Mouse (Mus musculus): ENCODE measurements around the gene B3gnt2. TPM values are rescaled to one million over a fixed set of nuclear protein-coding genes. Genes with fewer than 3 reads are reported as not detected.

B3gnt2 gene
- total RNA-seq, 4 experiments from 2014 or later: 11.8 to 14.8 (median 14.0) TPM

DNA sequence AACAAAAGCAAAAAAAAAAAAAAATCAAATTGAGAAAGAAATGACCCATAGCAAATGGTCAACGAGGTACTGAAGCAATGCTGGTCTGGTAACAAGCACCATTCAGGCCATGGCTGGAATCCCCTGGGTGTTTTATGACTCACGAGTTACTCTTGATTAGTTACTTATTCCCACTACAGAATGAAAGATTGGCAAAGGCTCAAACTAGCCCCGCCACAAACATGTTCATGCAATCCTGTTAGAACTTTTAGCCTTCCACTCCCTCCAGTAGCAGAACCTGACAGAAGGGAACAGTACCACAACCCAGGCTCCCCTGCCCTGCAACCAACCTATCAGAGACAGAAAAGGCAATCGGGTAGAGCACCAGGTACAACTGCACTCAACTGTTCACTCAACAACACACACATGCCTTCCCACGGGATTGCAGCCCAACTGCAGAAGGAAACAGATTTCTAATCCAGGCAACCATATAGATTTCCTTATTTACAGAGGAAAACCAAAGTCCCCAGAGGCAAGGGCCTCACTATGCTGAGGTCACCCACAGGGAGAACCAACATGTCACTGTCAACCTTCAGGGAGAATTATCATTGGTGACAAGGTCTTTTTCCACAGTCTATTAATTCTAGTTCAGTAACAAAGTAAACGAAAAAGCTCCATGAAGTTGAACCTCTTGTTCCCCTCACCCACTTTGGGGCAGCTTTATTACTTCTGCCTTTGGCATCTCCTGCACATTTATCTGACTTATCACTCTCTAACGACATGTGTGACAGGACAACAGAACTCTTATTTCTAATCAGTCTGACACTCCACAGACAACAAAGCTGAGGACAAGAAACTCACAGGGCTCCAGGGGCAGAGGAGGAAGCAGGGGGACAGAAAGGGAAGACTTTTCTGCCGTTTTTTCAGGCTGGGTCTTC is 12.8 kb downstream of the B3gnt2 start:
- DNase-seq (ENCODE audit: low spot score in 2 of 2): no peak

DNA sequence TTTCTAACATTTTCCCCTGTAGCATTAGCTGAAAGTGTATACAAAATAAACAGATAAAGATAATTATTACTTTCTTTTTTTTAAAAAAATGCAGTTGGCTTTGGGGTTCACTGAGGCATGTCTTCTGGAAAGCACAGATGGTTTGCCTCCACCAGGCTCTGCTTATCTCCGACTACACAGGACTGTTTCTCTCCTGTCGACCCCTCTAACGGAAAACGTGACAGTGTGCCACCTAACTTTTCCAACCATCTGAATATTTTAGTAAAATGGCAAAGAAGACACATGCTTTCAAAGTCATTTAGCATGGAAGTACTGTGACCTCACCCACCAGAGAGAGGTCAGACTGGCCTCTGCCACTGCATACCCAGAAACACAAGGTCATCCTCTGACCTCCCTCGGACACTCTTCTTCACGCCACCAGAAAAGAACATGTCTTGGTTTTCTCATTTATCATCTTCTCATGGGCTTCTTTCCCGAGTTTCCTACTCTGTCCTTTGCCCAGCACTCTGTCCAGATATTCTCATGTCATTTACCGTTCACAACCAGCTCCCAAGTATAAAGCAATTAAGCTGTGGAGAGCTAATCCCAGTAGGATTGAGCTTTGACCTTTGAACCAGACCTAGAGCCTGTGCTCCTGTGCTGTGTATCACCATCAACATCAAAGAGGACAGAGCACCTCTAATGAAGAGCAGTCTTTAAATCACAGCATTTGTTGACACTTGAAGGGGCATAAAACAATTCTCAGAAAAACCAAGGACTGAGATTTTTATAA is 13.6 kb downstream of the B3gnt2 start:
- no peak for DNase-seq (ENCODE audit: low spot score in 2 of 2)

DNA sequence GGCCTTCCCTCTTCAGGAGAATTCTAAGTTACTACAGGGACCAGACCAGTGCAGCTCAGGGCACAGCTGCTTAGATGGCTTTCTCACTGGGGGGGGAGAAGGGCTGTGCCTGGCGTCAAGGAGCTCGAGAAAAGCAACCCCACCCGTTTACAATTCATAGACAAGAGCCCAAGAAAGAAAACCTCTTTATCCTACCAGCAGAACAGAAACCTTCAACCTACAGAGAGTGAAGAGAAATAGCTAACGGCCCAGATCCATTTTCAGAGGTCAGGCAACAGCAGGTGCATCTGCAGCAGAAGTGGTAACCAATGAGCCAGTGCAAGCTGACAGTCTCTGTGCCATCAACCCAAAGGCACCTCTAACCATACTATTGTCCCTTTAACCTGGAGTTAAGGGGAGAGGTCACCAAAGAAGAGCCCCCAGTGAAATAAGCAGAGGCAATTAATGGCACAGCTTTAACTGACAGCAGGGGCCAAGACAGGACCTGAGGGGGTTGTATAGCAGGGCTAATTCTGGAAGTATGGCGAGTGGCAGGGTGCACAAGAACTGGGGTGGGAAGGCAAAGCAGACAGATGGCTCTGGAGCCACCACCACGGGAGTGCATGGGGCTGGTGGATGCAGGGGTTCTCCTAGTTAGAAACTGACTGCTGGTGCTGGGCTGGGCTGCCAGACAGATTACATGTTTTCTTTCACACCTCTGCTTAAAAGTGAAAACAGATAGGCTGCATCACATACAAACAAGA is 14.5 kb downstream of the B3gnt2 start:
- no peak for DNase-seq (ENCODE audit: low spot score in 2 of 2)

DNA sequence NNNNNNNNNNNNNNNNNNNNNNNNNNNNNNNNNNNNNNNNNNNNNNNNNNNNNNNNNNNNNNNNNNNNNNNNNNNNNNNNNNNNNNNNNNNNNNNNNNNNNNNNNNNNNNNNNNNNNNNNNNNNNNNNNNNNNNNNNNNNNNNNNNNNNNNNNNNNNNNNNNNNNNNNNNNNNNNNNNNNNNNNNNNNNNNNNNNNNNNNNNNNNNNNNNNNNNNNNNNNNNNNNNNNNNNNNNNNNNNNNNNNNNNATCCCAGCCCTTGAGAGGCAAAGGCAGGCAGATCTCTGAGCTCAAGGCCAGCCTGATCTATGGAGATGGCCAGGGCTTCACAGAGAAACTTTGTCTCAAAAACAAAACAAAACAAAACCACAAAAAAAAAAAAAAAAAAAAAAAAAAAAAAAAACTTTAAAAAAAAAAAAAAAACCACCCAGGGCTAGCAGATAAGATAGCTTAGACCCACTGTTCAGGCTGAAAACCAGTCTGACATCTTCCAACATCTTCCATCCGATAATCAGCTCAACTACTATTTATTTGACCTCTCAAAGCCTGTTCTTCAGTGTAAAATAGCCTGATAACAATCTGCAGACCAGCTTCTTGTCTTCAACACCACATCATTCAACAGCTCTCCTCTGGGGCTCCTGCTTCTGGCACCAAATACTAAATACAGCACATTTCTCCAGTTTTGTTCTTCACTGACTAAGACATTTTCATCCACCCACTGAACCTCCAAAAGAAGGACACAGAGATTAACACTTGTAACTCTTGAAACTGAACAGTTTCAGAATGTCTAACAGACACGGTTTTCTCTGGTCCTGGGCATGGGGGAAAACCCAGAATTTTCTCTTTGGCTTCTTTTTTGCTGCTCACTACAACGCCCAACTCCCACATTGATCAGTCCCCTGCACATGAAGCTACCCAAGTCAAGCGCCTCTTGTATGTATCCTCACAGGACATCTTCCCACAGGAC is 15.7 kb downstream of the B3gnt2 start:
- DNase-seq (ENCODE audit: low spot score in 2 of 2): no peak

DNA sequence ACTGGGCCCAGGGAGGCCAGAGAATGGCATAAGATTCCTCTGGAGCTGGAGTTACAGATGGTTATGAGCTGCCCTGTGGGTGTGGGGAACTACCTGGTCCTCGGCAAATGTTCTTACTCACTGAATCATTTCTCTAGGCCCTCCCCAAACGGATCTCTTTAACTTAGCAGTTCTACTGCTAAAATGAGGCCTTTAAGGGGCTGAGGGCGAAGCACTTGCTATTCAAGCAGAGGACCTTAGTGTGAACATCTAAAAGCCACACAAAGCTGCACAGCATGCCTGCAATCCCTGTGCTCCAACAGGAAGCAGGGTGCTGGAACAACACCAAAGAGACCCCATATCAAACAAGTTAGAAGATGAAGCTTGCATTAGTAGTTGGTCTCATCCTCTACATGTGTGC is 21.3 kb downstream of the B3gnt2 start:
- no peak for DNase-seq (ENCODE audit: low spot score in 2 of 2)

DNA sequence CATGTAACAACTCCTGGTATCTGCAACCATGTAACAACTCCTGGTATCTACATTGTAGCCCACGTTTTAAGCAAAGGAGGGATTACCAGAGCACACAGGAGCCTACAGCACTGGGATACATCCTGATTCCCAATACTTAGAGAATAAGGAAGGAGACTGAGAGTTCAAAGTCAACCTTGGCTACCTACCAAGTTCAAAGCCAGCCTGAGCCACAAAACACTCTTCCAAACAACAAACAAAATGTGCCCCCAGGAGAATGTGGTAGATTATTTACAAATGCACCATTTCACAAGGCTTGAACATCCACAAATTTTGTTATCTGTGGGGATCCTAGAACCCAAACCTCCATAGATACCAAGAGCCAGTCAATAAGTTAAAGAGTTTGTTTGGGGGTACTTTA is 22.4 kb downstream of the B3gnt2 start:
- no peak for DNase-seq (ENCODE audit: low spot score in 2 of 2)

DNA sequence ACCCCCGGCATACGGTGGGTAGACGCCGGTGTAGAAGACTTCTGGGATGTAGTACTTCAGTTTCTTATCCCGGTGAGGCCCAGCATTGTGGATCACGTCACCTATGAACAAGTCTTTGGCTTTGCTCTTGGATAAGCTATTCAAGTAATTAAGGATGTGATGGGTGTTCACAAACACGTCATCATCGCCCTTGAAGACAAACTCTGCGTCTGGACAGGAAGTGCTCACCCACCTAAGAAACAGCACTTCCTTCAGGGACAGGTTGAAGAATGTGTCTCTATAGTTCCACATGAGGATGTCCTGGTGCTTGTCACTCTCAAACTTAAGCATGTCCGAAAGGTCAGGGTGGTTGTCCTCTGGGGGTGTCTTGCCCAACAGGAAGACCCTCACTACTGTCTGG is 24.5 kb downstream of the B3gnt2 start:
- no peak for DNase-seq (ENCODE audit: low spot score in 2 of 2)

DNA sequence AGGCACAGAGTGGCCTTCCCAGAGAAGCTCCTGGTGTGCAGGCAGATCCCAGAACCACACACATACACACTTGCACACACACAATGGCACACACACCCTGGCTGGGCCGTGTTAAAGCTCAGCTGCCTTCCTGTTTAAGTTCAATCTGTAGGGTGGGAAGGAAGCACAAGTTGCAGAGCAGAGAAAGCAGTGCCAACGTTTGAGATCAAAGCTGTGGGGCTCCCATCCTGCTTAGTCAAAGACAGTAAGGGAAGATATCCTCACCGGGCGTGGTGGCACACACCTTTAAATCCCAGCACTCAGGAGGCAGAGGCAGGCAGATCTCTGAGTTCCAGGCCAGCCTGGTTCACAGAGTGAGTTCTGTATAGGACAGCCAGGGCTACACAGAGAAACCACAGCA is 28.2 kb downstream of the B3gnt2 start:
- DNase-seq (ENCODE audit: low spot score in 2 of 2): no peak

DNA sequence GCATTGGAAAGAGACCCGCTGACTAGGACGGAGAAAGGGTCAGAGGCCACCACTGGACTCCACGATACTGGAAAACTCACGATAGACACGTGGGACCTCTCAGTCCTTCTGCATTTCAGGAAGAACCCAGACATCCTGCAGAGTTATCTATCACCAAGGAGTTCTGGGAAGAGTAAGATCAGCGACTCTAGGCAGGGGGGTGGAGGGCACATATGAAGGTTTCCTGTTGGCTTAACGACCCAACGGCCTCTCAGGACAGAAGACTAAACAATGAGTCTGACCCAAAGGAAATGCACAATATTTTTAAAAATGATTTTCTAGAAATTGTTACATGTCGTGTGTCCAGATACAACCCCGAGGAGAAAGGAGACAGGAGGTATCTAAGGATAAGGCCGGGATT is 28.8 kb downstream of the B3gnt2 start:
- no peak for DNase-seq (ENCODE audit: low spot score in 2 of 2)

DNA sequence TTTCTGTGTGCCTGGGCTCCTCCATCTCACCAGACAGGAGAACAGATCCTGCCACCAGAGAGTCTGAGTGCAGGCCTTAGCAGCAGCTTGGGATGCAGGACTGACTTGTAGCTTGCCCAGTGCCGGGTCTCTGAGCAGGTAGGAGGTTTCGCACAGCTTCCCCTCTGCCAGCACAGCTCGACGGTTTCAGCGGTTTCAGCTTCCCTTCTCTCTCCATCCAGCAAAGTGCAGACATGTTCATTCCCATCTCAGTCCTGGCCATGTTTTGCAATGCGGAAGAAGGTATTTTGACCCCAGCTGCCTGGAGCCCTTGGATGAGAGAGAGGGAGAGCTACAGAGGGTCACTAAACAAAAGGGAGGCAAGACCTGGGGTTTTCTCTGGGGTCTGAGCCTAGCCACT is 30.1 kb downstream of the B3gnt2 start:
- DNase-seq (ENCODE audit: low spot score in 2 of 2): no peak

DNA sequence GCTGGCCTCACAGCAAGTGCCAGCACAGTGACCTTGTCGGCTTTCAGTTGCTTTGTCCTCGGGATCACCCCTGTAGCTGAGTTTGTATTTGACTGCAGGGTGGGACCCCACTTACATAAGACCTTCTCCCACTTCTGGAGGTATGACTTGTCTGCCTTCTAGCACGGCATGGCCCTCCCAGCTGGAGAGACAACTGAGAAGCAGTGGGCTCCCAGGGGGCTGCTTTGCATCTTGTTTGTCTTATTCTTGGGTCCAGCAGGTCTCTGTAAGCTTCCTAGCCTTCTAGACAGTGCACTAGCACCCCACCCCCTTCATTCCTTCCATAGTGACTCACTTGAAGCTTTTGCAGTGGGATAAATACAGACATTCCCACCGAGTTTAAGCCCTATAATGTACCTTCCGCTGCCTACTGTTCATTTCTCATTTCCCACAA is 30.6 kb downstream of the B3gnt2 start:
- no peak for DNase-seq (ENCODE audit: low spot score in 2 of 2)

DNA sequence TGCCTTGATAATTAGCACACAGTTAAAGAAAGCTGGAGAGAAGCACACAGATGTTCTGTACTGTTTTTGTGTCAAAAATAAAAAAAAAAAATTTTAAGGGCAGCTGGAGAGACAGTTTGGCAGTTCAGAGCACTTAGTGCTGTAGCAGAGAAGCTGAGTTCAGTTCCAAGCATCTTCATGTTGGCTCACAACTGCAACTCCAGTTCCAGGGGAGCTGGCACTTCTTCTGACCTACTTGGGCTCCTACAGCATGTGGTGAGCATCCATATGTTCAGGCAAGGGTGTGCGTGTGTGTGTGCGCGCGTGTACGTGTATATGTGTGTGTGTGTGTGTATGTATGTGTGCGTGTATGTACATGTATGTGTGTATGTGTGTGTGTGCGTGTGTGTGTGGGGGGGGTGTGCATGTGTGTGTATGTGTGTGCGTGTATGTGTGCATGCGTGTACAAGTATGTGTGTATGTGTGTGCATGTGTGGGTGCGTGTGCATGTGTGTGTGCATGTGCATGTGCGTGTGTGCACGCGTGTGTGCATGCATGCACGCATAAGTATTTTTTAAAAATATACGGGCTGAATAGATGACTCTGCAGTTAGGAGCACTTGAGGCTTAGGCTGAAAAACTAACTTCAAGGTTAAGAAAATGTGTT is 31.7 kb downstream of the B3gnt2 start:
- no peak for DNase-seq (ENCODE audit: low spot score in 2 of 2)

DNA sequence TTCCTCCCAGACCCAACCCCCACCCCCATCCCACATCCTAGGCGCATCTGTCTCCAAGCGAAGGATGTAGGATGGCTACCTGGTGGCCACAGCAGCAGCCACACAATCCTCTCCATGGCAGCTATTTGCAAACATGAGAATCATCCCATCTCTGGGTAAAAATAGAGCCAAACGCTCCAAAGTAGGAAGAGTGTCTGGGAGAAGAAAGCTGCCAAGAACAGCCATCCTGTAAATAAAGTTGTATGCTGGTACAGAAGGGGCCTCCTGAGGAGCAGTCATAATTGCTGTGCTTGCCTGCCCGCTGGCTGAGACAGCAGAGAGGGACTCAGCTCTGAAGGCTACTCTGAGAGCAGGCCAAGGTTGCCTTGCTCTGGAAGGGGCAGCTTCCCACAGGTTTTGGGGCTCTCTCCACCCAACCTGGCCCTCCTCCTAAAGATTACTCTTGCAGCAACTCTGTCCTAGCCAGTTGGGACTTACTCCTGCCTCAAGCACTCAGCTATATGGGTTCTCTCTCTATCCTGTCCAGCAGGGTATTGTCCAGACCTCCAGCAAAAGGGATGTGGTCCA is 33.2 kb downstream of the B3gnt2 start:
- DNase-seq (ENCODE audit: low spot score in 2 of 2): no peak

DNA sequence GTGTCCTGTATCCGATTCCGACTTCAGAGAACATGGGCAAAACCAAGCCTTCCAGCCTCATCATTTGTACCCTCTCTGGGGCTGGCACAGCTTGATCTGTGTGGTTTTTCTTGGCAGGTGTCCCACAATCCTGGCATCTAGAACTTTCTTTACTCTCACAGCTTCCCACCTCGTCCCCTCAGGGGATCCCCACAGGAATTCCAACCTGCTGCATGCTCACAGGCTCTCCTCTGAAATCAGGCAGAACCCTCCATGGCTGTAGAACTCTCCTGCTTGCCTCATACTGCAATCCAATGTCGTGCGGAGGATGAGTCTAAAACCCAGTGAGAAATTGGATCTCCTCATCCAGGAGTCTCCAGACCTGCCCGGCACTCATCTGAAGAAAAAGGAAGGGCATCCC is 34.1 kb downstream of the B3gnt2 start:
- no peak for DNase-seq (ENCODE audit: low spot score in 2 of 2)

DNA sequence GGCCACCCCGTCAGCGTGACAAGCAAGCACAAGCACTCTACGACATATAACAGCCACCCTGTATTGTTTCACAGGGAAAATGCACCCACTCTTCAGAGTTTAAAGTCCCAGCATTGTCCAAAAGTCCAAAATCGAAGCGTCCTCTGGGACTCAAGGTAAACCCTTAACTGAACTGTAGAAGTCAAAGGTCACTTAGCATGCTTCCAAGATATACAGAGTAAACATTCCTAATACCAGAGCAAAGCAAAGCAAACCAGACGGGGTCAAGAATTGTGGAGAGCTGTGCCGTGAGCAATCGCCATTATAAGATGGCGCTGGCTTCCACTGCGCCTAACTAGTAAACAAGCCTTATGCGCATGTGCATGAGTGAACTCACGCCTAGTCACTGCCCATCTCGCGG is 34.7 kb downstream of the B3gnt2 start:
- no peak for DNase-seq (ENCODE audit: low spot score in 2 of 2)

DNA sequence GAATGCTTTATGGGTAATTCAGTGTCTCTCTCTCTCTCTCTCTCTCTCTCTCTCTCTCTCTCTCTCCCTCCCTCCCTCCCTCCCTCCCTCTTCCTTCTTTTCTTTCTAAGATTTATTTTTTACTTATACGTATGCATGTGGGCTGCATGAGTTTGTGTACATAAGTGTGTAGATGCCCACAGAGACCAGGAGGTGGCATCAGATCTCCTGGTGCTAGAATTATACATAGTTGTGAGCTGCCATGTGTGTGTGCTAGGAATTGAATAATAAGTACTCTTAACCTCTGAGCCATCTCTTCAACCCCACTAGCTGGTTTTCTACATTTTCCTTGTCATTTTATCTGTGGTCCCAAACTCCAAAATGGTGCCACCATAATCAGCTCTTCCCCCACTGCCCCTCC is 35.2 kb downstream of the B3gnt2 start:
- DNase-seq (ENCODE audit: low spot score in 2 of 2): no peak

DNA sequence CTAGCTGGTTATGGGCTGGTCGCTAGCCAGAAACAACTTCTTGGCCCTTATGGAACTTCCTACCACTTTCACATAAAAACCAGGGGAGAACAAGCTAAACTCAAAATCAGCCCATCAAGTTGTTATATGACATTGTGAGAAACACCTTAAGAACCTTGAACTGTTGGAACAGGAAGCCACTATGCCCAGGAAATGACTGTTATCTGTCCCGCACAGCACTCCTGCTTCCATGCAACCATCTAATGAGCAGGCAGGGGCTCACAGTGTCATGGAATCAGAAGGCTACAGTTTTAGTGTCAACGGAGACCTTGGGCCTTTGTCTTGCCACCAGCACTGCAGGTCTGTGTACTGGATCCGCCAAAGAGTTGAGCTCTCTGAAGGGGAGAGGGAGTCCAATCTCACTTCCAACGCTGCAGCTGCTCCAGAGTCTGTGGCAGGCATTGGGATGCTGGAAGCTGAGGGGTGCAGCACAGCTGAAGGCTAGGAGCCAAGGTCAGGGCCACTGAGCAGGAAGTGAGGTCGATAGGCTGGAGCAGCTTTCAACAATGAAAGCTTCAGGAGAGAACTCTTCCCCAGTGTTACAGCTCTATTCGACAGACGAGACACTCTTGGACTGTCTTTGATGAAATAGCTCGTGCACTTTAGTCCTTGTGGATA is 36.6 kb downstream of the B3gnt2 start:
- no peak for DNase-seq (ENCODE audit: low spot score in 2 of 2)

DNA sequence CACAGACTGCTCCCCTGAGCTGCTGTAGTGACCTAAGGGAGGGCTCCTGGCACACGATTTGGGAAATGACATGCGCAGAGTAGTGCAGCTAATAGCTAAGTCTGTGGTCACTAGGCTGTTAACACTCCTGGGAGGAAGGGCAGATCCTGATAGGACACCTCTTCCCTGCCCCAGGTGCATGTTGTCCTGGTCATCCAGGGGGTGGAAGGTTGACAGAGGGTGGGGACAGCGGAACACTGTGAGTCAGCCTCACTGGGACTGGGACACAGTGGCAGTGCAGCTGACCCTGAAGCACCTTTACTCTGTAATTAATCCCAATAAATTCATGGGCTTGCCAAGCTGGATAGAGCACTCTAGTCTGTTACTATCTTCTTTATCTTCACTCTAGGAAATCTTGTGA is 39.5 kb downstream of the B3gnt2 start:
- no peak for DNase-seq (ENCODE audit: low spot score in 2 of 2)

DNA sequence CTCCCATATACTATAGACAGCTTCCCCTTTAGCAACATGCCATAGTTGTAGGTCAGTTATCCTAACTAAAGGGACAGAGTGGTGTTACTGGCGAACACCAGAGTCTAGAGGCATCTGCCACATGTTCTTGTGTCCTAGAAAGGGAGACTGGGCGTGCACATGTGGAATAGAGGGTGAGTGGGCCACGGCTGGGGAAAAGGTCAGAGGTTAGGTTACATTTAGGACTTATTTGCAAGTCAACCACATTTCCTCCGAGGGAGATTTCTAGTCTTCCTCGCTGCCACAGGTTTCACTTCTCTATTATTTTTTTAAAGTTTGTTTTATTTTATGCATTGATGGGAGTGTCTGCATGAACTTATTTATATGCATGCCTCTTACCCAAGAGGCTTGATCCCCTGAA is 42.4 kb downstream of the B3gnt2 start:
- no peak for DNase-seq (ENCODE audit: low spot score in 2 of 2)

All from layer of hippocampus, adult 8-10 months (tissue).